Mouse (Mus musculus) forebrain, embryonic 11.5 days (tissue): Measurements from ENCODE around the gene Crxos. TPM values are rescaled to one million over a fixed set of nuclear protein-coding genes. Genes with fewer than 3 reads are reported as not detected.
A peak's percentile ranks its signal among the peaks of the same experiment; 100 is the strongest.

Experiments used
- ATAC-seq: fragments of 200-750 bp; cut with Nextera tagmentation; replicated peaks from 2 replicates; pipeline ENCODE4 v1.8.0; 2017; ENCODE audit warnings: moderate TSS enrichment; ENCODE audit not compliant: low FRiP score
- DNase-seq: peaks from one replicate; pipeline ENCODE4 v3.0.0-alpha.2; 2017; ENCODE audit warnings: low spot score
- H3K27ac ChIP-seq: fragments of 300-500 bp; sonication (generic); 2 replicates; pipeline ENCODE4 v1.5.1; 2014; ENCODE audit warnings: low read depth, low read length
- H3K27me3 ChIP-seq: fragments of 300-500 bp; sonication (generic); 2 replicates; pipeline ENCODE4 v1.6.1; 2014; ENCODE audit warnings: mild to moderate bottlenecking, low read length, mixed read lengths; ENCODE audit not compliant: control insufficient read depth, insufficient read depth
- H3K36me3 ChIP-seq: fragments of 300-500 bp; sonication (generic); 2 replicates; pipeline ENCODE4 v1.6.1; 2014; ENCODE audit warnings: mild to moderate bottlenecking, low read length, moderate library complexity, mixed read lengths; ENCODE audit not compliant: control insufficient read depth, insufficient read depth
- H3K4me1 ChIP-seq: fragments of 300-500 bp; sonication (generic); replicated peaks from 2 replicates; pipeline ENCODE4 v1.6.1; 2014; ENCODE audit warnings: low read length, mixed read lengths; ENCODE audit not compliant: control insufficient read depth, insufficient read depth
- H3K4me2 ChIP-seq: fragments of 300-500 bp; sonication (generic); 2 replicates; pipeline ENCODE4 v1.6.1; 2014; ENCODE audit warnings: low read depth, mild to moderate bottlenecking, low read length, moderate library complexity, mixed read lengths; ENCODE audit not compliant: severe bottlenecking
- H3K4me3 ChIP-seq: fragments of 300-500 bp; sonication (generic); 2 replicates; pipeline ENCODE4 v1.5.1; 2014; ENCODE audit warnings: low read depth, low read length
- H3K9ac ChIP-seq: fragments of 300-500 bp; sonication (generic); 2 replicates; pipeline ENCODE4 v1.6.1; 2014; ENCODE audit warnings: low read length
- H3K9me3 ChIP-seq: fragments of 300-500 bp; sonication (generic); 2 replicates; pipeline ENCODE4 v1.6.1; 2016; ENCODE audit warnings: low read length, mixed read lengths; ENCODE audit not compliant: control insufficient read depth
- WGBS: fragments of 180-500 bp; shearing (Covaris S2); extraction: QIAGEN DNeasy Blood & Tissue Kit; methylation state at CpG from one replicate; pipeline ENCODE4 v1.1.7; 2014; 5-methylcytosine and 5-hydroxymethylcytosine counted together
- polyA plus RNA-seq: library from polyadenylated mRNA; unstranded; fragments of >200 nt; fragmentation: Nextera tagmentation; extraction: Ambion mirVana; gene quantifications from 2 replicates; pipeline ENCODE4 v1.2.1, GENCODE M21; 2014

Gene Crxos
- polyA plus RNA-seq: not detected in 2 replicates

GRCm38 (mm10) chr7:15882317-15882716 lies at the start of gene Crxos:
Crxos (plus strand) TSS chr7:15882617.
- Histone ChIP-seq H3K9me3 (no peaks in the 10 kb centered on the region), H3K27me3 (no peaks in the 10 kb centered on the region), H3K27ac (no peak within 1 kb of the TSS), H3K4me2 (no peak within 1 kb of the TSS), H3K36me3 (no peaks in the 10 kb centered on the region), H3K4me1 (no peaks in the 10 kb centered on the region), H3K4me3 (no peak within 1 kb of the TSS), H3K9ac (no peak within 1 kb of the TSS)
- DNase-seq (no peak), ATAC-seq (no peak)
- WGBS: 82% methylated on average over 2 of the region's 2 CpGs

- Histone ChIP-seq H3K9ac (no peak within 1 kb of the TSS), H3K36me3 (no peaks in the 10 kb centered on the region), H3K4me2 (no peak within 1 kb of the TSS), H3K4me3 (no peak within 1 kb of the TSS), H3K9me3 (peaks cover 5% of the 10 kb centered on the region; the same call in 1 of the 2 replicates), H3K4me1 (no peaks in the 10 kb centered on the region), H3K27ac (no peak within 1 kb of the TSS), H3K27me3 (no peaks in the 10 kb centered on the region)
- WGBS: 89% methylated on average over 3 of the region's 3 CpGs
- DNase-seq: no peak
- ATAC-seq: no peak
Measured at GRCm38 (mm10) chr7:15839578-15839977, 42.8 kb upstream of the Crxos start, which contains the start of gene Obox6. Obox6 (minus strand) TSS chr7:15839678.

GRCm38 (mm10) chr7:15859657-15860056 lies 22.8 kb upstream of the Crxos start:
- no peaks in the 10 kb centered on the region for H3K9me3 ChIP-seq
- no peak overlapping the region for H3K27ac ChIP-seq
- ATAC-seq: no peak
- no peak overlapping the region for H3K4me3 ChIP-seq
- WGBS: 41% methylated on average over 2 of the region's 2 CpGs
- H3K27me3 ChIP-seq: no peaks in the 10 kb centered on the region
- H3K4me1 ChIP-seq: no peaks in the 10 kb centered on the region
- DNase-seq: no peak
- H3K36me3 ChIP-seq: no peaks in the 10 kb centered on the region
- H3K9ac ChIP-seq: no peak overlapping the region
- H3K4me2 ChIP-seq: no peak overlapping the region

- Histone ChIP-seq H3K36me3 (no peaks in the 10 kb centered on the region), H3K27ac (no peak overlapping the region)
- 62% methylated on average over 4 of the region's 4 CpGs for WGBS
Measured at GRCm38 (mm10) chr7:15864104-15864503, 18.3 kb upstream of the Crxos start.

GRCm38 (mm10) chr7:15879756-15880155 lies 2.7 kb upstream of the Crxos start, which contains the start of gene Crx:
Crx (minus strand) TSS chr7:15879968.
- H3K4me3 ChIP-seq: no peak within 1 kb of the TSS
- no peak within 1 kb of the TSS for H3K27ac ChIP-seq
- ATAC-seq (no peak), DNase-seq (no peak)
- WGBS: 32% methylated on average over 4 of the region's 4 CpGs
- no peaks in the 10 kb centered on the region for H3K9me3 ChIP-seq
- no peaks in the 10 kb centered on the region for H3K4me1 ChIP-seq
- H3K27me3 ChIP-seq: no peaks in the 10 kb centered on the region
- H3K9ac ChIP-seq: no peak within 1 kb of the TSS
- no peak within 1 kb of the TSS for H3K4me2 ChIP-seq
- no peaks in the 10 kb centered on the region for H3K36me3 ChIP-seq

More at GRCm38 (mm10) chr7:15864104-15864503, 18.3 kb upstream of the Crxos start:
- Histone ChIP-seq H3K27me3 (no peaks in the 10 kb centered on the region), H3K4me2 (no peak overlapping the region), H3K9me3 (no peaks in the 10 kb centered on the region), H3K4me3 (no peak overlapping the region), H3K9ac (no peak overlapping the region), H3K4me1 (no peaks in the 10 kb centered on the region)
- no peak for DNase-seq
- no peak for ATAC-seq

- Histone ChIP-seq H3K4me2 (no peak overlapping the region), H3K9me3 (no peaks in the 10 kb centered on the region), H3K27ac (no peak overlapping the region), H3K36me3 (no peaks in the 10 kb centered on the region), H3K27me3 (no peaks in the 10 kb centered on the region), H3K4me3 (no peak overlapping the region), H3K4me1 (no peaks in the 10 kb centered on the region), H3K9ac (no peak overlapping the region)
- peak; percentile 52 for DNase-seq
- 1% methylated on average over 7 of the region's 7 CpGs for WGBS
- ATAC-seq: peak; percentile 77
Measured at GRCm38 (mm10) chr7:15881388-15881787, 1.0 kb upstream of the Crxos start.

- ATAC-seq (peak; percentile 57), DNase-seq (no peak)
- Histone ChIP-seq H3K4me1 (no peaks in the 10 kb centered on the region), H3K9ac (no peak overlapping the region), H3K4me2 (no peak overlapping the region), H3K9me3 (no peaks in the 10 kb centered on the region), H3K27me3 (no peaks in the 10 kb centered on the region), H3K4me3 (no peak overlapping the region), H3K36me3 (no peaks in the 10 kb centered on the region), H3K27ac (no peak overlapping the region)
- WGBS: 50% methylated on average over 3 of the region's 3 CpGs
Measured at GRCm38 (mm10) chr7:15881831-15882230, 586 bp upstream of the Crxos start.

- Histone ChIP-seq H3K9ac (no peak overlapping the region), H3K4me1 (no peaks in the 10 kb centered on the region), H3K4me2 (no peak overlapping the region), H3K9me3 (no peaks in the 10 kb centered on the region), H3K27me3 (no peaks in the 10 kb centered on the region), H3K36me3 (no peaks in the 10 kb centered on the region), H3K4me3 (no peak overlapping the region), H3K27ac (no peak overlapping the region)
- ATAC-seq (no peak), DNase-seq (no peak)
- WGBS: 86% methylated on average over 2 of the region's 2 CpGs
Measured at GRCm38 (mm10) chr7:15884127-15884526, 1.7 kb downstream of the Crxos start.

GRCm38 (mm10) chr7:15894251-15894650 lies 11.8 kb downstream of the Crxos start:
- WGBS: 87% methylated on average over 1 of the region's 1 CpGs
- Histone ChIP-seq H3K4me2 (no peak overlapping the region), H3K9ac (no peak overlapping the region), H3K27me3 (no peaks in the 10 kb centered on the region), H3K36me3 (no peaks in the 10 kb centered on the region), H3K4me3 (no peak overlapping the region), H3K4me1 (no peaks in the 10 kb centered on the region), H3K9me3 (no peaks in the 10 kb centered on the region), H3K27ac (no peak overlapping the region)
- DNase-seq (no peak), ATAC-seq (no peak)
